Mouse (Mus musculus) ES-Bruce4 (cell line): ENCODE results near the gene Fkbp1a. TPM values are rescaled to one million over a fixed set of nuclear protein-coding genes. Genes with fewer than 3 reads are reported as not detected.

Experiments used
- H3K27ac ChIP-seq: 2 replicates; pipeline ENCODE4 v1.5.1; 2012; ENCODE audit warnings: low read length, inconsistent platforms; ENCODE audit not compliant: insufficient read depth
- H3K27me3 ChIP-seq: 2 replicates; pipeline ENCODE4 v1.6.1; 2012; ENCODE audit warnings: mild to moderate bottlenecking, low read length, inconsistent platforms; ENCODE audit not compliant: control insufficient read depth, poor library complexity, insufficient read depth, severe bottlenecking
- H3K36me3 ChIP-seq: 2 replicates; pipeline ENCODE4 v1.6.1; 2012; ENCODE audit warnings: inconsistent platforms, mild to moderate bottlenecking, low read length, moderate library complexity; ENCODE audit not compliant: control insufficient read depth, poor library complexity, insufficient read depth, severe bottlenecking
- H3K4me1 ChIP-seq: one replicate; pipeline ENCODE4 v1.8.1; 2011; ENCODE audit warnings: low read length; ENCODE audit not compliant: control insufficient read depth, insufficient read depth
- H3K4me3 ChIP-seq: 2 replicates; pipeline ENCODE4 v1.5.1; 2011; ENCODE audit warnings: low read depth, mild to moderate bottlenecking, low read length
- H3K9ac ChIP-seq: 2 replicates; pipeline ENCODE4 v1.6.1; 2012; ENCODE audit warnings: low read depth, mild to moderate bottlenecking, inconsistent platforms; ENCODE audit not compliant: poor library complexity, severe bottlenecking
- H3K9me3 ChIP-seq: replicated peaks from 2 replicates; pipeline ENCODE4 v1.6.1; 2012; ENCODE audit warnings: mild to moderate bottlenecking, low read length, inconsistent platforms; ENCODE audit not compliant: control insufficient read depth, poor library complexity, insufficient read depth, severe bottlenecking
- CTCF ChIP-seq: IDR thresholded peaks from one replicate; pipeline ENCODE4 v1.8.1; 2011; ENCODE audit warnings: low read depth, low read length
- EP300 ChIP-seq: IDR thresholded peaks from 2 replicates; pipeline ENCODE4 v1.6.1; 2011; ENCODE audit warnings: low read depth, low read length; ENCODE audit not compliant: insufficient read depth
- POLR2A ChIP-seq: IDR thresholded peaks from one replicate; pipeline ENCODE4 v1.8.1; 2011; ENCODE audit warnings: low read length; ENCODE audit not compliant: insufficient read depth
- polyA plus RNA-seq: library from polyadenylated mRNA; stranded (reverse); fragments of >200 nt; gene quantifications from 2 replicates; pipeline ENCODE4 v1.2.4, GENCODE M21; 2011; ENCODE audit warnings: low read depth; ENCODE audit not compliant: missing spikeins, insufficient read depth, insufficient read length

Gene Fkbp1a
- polyA plus RNA-seq, 1 experiment: 363 TPM

- TF ChIP-seq CTCF: no peak
- TF ChIP-seq POLR2A: no peak
- no peak for TF ChIP-seq EP300
- Histone ChIP-seq H3K36me3 (no peaks in the 10 kb centered on the region), H3K27me3 (no peaks in the 10 kb centered on the region), H3K9me3 (no peaks in the 10 kb centered on the region), H3K4me1 (peaks cover 4% of the 10 kb centered on the region), H3K4me3 (no peak overlapping the region), H3K27ac (no peak overlapping the region), H3K9ac (no peak overlapping the region)
Measured at GRCm38 (mm10) chr2:151529169-151529568, 13.1 kb upstream of the Fkbp1a start.

GRCm38 (mm10) chr2:151530378-151531230, 11.7 kb upstream of the Fkbp1a start:
- Histone ChIP-seq H3K4me3 (no peak overlapping the region), H3K27me3 (no peaks in the 10 kb centered on the region), H3K36me3 (no peaks in the 10 kb centered on the region), H3K4me1 (peaks cover 4% of the 10 kb centered on the region), H3K9ac (no peak overlapping the region), H3K9me3 (no peaks in the 10 kb centered on the region), H3K27ac (no peak overlapping the region)
- TF ChIP-seq EP300 (0 out of 2 replicates have a peak, but pooled peaks have one; percentile 29), POLR2A (no peak)

- Histone ChIP-seq H3K27ac (no peak overlapping the region), H3K9ac (no peak overlapping the region), H3K4me1 (peaks cover 4% of the 10 kb centered on the region), H3K9me3 (no peaks in the 10 kb centered on the region), H3K36me3 (no peaks in the 10 kb centered on the region), H3K27me3 (no peaks in the 10 kb centered on the region), H3K4me3 (no peak overlapping the region)
- no peak for TF ChIP-seq POLR2A
- TF ChIP-seq EP300: no peak
- TF ChIP-seq CTCF: no peak
Measured at GRCm38 (mm10) chr2:151533632-151534031, 8.7 kb upstream of the Fkbp1a start.

GRCm38 (mm10) chr2:151535961-151536617, 6.2 kb upstream of the Fkbp1a start:
- no peak overlapping the region for H3K9ac ChIP-seq

GRCm38 (mm10) chr2:151536618-151536974, 5.7 kb upstream of the Fkbp1a start:
- H3K9ac ChIP-seq: no peak overlapping the region
- no peak overlapping the region for H3K27ac ChIP-seq
- no peaks in the 10 kb centered on the region for H3K4me1 ChIP-seq
- no peak for TF ChIP-seq CTCF
- no peak for TF ChIP-seq POLR2A
- no peak for TF ChIP-seq EP300
- no peaks in the 10 kb centered on the region for H3K36me3 ChIP-seq
- no peaks in the 10 kb centered on the region for H3K27me3 ChIP-seq
- H3K9me3 ChIP-seq: no peaks in the 10 kb centered on the region
- no peak overlapping the region for H3K4me3 ChIP-seq

More at GRCm38 (mm10) chr2:151535961-151536617, 6.2 kb upstream of the Fkbp1a start:
- no peaks in the 10 kb centered on the region for H3K4me1 ChIP-seq
- no peak for TF ChIP-seq POLR2A
- TF ChIP-seq CTCF: no peak
- TF ChIP-seq EP300: no peak
- H3K27ac ChIP-seq: no peak overlapping the region
- H3K27me3 ChIP-seq: no peaks in the 10 kb centered on the region
- no peaks in the 10 kb centered on the region for H3K36me3 ChIP-seq
- no peak overlapping the region for H3K4me3 ChIP-seq
- no peaks in the 10 kb centered on the region for H3K9me3 ChIP-seq

GRCm38 (mm10) chr2:151538646-151539045, 3.6 kb upstream of the Fkbp1a start:
- H3K27ac ChIP-seq: no peak overlapping the region
- no peaks in the 10 kb centered on the region for H3K27me3 ChIP-seq
- no peaks in the 10 kb centered on the region for H3K4me1 ChIP-seq
- no peaks in the 10 kb centered on the region for H3K36me3 ChIP-seq
- H3K9ac ChIP-seq: no peak overlapping the region
- no peaks in the 10 kb centered on the region for H3K9me3 ChIP-seq
- TF ChIP-seq EP300 (no peak), CTCF (no peak), POLR2A (no peak)
- H3K4me3 ChIP-seq: no peak overlapping the region
